Mouse (Mus musculus) thymus, adult 2 months (tissue): ENCODE measurements around the gene Tmem239.

Source experiments
- CTCF ChIP-seq: fragments of 200-500 bp; IDR thresholded peaks from 2 replicates; pipeline ENCODE4 v1.5.1; 2012; ENCODE audit warnings: mild to moderate bottlenecking, control low read depth, low read length, moderate library complexity, borderline replicate concordance; ENCODE audit not compliant: control insufficient read depth, poor library complexity, insufficient read depth; ENCODE audit errors: extremely low read depth
- POLR2A ChIP-seq: fragments of 200-500 bp; IDR thresholded peaks from 2 replicates; pipeline ENCODE4 v1.6.1; 2012; ENCODE audit warnings: mild to moderate bottlenecking, low read length, control low read depth, moderate library complexity; ENCODE audit not compliant: control insufficient read depth, poor library complexity, insufficient read depth; ENCODE audit errors: extremely low read depth

GRCm38 (mm10) chr2:130411558-130412495 lies 5.5 kb downstream of the Tmem239 start:
- TF ChIP-seq CTCF, result peak; percentile 96
- TF ChIP-seq POLR2A, result no peak
